Mouse (Mus musculus): ENCODE data around the gene Gm9922.
A peak's percentile ranks its signal among the peaks of the same experiment; 100 is the strongest.

The Gm9922 gene

DNA sequence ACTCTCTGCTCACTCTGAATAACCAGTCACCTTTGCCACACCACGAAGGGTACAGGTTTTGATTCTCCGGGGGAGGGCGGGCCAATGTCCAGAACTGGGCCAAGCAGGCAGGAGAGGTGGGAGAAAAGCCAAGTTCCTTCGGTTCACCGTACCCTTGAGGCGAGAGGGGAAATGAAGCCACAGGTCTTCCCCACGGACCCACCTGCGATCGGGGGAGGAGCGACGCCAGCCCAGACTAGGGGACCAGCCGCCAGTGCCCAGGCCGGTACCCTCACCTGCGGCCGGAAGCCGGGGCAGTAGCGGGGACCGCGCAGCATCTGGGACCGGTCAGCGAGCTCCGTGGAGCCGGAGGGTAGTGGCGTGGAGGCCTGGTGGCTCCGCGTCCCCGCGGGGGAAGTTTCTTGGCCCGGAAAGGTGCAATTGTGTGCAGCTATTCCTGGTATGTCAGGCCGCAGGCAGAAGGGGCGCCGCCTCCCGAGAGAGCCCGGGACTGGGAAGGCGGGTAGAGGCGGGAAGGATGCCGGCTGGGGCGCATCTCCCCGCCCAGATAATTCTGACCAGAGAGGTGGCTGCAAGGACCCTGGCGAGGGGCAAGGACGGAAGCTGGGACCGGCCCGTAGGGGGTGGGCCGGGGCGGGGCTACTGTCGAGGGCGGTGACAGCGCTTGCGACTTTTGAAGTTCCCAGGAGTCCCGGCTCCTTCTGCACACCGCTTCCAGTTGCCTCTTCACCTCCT is at the start of gene Gm9922, which contains the start of gene Lmo7:
TSS of gene Gm9922 (minus strand) at position 578 of the 735 bp plus-strand sequence.
TSS of gene Lmo7 (plus strand) at position 721 of the 735 bp plus-strand sequence.
- peak; percentile 76 for DNase-seq (ENCODE audit: low spot score)

DNA sequence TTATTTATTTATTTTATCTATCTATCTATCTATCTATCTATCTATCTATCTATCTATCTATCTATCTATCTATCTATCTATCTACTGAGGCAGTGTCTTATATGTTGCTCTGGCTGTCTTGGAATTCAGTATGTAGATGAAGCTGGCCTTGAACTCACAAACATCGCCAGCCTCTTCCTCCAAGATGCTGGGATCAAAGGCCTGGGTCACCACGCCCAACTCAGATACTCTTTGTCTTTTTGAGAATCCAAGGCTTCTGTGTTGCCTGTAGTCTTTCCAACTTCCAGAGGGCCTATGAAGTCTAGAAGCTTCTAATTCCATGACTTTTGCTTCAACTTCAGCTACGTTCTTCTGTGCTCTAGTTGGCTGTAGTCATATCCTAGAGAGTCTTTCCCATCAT is 48.8 kb upstream of the Gm9922 start:
- no peak for DNase-seq (ENCODE audit: low spot score)

DNA sequence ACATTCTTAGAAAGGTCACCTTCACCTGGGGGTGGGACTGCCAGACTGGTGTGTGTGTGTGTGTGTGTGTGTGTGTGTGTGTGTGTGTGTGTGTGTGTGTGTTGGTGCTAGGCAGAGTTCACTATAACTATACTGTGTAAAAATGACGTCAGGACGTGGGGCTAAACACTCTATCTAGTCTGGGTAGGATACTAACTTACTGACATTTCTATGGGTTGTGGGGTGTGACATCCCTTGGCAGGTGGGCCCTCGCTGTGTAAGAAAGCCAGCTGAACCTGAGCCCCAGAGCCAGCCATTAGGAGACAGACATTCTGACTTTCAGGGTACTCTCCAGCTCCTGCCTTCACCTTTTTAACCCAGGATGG is 47.5 kb upstream of the Gm9922 start:
- DNase-seq (ENCODE audit: low spot score) = no peak

DNA sequence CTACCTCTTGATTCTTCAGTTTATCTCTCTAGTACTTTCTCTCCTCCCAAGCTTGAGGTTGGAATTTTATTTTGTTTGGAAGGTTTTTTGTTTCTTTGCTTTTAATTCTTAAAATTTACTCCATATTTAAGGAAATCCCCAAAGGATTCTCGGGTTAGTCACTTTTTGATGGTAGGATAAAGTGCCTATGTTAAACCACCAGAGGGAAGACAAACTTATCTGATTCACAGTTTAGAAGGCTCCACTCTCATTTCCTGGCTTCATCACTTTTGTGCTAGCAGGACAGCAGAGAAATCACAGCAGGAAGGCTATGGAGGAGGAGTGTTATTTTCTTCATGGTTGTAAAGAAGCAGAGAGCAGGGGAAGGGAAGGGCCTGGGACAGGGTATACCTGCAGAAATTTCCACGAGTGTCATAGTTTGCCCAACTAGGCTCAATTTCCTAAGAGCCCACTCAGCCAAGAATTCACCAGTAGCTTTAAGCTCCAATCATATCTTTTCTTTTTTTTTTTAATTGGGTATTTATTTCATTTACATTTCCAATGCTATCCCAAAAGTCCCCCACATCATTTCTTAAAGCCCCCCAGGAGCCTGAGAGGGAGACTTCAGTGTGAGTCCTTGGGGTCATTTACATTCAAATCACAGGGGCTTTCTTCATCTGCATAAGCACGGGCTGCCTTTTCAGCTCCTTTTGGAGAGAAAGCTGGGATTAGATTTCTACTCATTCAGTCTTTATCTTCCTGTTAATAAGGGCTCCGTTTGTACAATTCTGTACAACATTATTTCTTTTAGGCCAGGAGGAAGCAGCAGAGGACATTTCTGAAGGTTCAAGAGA is 46.9 kb upstream of the Gm9922 start:
- no peak for DNase-seq (ENCODE audit: low spot score)

DNA sequence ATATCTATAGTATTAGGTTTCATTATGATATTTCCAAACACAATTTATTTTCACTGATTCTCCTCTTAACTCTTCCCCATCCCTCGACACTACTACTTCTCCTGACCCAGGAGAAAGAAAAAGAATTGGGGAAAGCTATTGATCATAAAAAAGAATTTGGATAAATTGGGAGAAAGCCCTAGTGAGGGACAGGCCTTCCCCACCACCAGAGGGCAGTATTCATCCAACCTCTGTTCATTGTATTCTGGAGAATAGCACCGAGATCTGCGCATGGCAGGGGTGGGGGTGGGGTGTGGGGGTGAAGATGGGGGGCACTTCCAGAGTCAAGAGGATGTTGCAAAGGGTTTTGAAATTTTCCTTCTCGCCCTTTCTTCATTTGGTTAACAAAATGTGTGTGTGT is 45.0 kb upstream of the Gm9922 start:
- DNase-seq (ENCODE audit: low spot score) = no peak

DNA sequence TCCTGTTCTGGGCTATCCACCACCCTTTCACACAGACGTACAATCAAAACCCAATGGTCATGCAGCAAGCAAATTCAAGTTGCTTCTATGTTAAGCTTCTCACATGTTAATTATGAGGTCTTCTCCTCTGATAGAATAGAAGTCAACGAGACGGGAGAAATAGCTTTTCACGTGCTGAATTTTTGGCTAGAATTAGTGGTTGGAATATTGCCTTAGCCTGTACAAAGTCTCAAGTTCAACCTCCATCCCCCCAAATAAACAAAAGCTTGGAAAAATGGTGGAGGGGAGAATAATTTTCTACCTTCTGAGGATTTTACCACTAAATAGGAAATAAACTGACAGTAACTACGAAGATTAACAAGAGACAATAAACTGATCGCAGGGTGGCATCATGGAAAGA is 42.1 kb upstream of the Gm9922 start:
- no peak for DNase-seq (ENCODE audit: low spot score)

DNA sequence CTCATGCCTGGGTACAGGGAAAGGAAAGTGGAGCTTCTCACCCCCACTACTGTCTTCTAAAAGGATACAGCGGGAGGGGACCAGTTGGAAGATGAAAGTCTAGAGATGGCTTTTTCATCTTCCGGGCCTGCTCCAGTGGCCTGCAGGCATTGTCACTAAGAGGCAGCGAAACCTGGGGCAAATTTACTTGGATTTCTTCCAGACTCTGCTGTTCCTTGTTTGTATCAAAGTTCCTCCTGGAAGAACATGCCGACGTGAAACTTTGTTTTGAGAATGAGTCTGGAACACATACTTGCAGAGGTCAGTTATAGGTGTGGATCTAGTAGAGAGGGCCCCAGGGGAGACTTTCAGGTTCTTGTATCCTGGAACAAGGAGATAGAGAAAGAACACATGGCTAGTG is 41.7 kb upstream of the Gm9922 start:
- DNase-seq (ENCODE audit: low spot score) = no peak

DNA sequence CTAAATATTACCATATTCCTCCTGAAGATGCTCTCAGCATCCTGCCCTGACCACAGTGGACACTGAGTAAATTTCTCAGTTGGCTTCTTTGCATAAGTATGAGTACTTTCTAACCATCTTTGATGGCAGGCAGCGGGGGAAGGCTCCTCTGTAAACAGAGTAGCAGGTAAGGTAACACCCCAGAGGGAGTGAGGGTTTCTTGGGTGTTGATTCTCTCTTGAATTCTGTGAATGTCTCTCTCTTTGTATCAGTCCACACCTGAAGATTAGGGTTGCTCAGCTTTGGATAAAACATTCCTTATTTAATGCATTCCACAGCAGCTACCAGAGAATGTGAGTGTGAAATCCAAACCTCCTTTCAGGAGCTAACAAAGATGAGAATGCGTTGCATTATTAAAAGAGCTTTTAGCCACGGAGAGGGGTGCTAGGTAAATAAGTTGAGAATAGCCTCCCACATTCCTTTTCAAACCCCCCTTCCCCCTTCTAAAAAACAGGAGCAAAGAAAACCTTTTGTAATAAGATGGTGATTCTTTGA is 34.2 kb upstream of the Gm9922 start:
- DNase-seq (ENCODE audit: low spot score) = no peak

DNA sequence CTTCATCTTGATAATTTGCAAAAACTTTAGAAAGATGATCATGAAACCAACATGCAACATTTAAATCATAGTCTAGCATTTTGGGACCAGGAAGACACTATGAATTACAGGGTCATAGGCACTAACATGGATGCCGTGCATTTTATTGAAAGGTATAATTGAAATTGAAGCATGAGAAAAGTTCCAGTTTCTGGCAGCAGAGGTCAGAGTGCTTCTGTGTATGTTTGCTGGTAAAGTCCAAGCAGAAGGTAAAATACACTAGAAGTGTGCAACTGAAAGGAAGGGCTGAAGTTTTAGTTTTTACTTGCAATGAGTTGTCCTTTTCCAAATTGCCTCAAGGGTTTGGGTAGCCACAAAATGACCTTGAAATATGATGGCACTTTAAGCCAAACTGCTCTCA is 32.7 kb upstream of the Gm9922 start:
- no peak for DNase-seq (ENCODE audit: low spot score)

DNA sequence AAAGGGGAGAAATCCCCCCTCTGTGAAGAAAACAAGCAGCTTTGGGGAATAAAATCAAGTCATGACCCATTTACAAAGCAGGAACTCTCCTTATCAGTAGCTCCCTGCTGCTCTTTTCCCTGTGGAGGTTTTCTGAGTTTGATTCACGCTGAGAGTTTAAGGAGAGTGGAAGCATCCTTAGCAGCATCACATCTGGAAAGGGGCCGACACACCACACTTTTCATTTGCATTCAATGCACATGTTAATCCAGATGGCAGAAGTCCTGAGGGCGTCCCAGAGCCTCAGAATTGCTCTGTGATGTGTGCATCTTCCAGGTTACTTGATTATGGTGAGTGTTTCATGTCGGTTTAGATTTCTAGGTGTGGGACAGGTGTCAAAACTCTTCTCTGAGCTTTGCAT is 25.8 kb upstream of the Gm9922 start:
- DNase-seq (ENCODE audit: low spot score) = no peak

DNA sequence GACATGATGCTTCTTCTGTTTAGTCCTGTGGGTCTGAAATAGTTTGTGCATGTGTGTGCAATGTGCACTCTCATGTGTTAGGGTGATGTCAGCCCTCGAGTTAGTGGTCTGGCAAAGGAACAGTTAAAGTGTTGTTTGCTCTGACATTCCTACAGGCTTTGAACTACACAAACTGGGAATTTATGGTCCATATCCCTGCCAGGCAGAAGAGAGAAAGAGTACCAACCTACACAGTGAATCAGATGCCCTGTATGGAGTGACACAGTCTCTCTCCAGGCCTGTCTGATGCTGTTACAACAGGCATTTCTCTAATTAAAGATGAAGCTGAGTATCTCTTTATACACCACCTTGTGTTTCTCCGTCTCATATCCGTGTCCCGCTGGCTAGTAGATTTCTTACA is 21.3 kb upstream of the Gm9922 start:
- DNase-seq (ENCODE audit: low spot score) = no peak

DNA sequence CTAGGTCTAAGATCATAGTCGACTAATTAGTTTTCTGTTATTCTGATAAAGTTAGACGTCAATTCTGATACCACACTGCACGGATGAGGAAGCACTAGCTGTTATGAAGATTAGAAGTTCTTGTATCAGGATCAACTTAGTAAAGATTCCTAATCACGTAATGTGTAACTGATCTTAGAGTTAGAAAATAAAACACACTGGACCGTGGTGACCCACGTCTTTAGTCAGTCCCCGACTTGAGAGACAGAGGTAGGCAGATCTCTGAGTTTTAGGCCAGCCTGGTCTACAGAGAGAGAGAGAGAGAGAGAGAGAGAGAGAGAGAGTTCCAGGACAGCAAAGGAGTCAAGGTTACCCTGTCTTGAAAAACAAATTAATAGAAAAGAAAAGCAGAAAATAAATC is 18.8 kb upstream of the Gm9922 start:
- no peak for DNase-seq (ENCODE audit: low spot score)

DNA sequence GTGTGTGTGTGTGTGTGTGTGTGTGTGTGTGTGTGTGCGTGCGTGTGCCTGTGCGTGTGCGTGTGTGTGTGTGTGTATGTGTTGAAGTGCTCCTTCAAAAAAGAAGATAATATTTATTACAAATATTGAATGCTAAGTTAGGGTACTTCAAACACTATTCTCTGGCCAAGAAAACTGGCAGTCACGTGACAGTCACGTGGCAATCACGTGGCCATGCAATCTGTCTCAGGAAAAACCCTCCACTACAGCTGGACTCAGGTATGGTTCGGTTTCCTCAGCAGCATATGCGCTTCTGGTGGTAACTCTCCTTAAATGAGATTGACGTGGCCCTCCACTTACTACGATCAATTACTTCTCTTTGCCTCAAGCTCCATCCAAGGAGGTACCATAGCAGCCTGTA is 18.2 kb upstream of the Gm9922 start:
- no peak for DNase-seq (ENCODE audit: low spot score)

DNA sequence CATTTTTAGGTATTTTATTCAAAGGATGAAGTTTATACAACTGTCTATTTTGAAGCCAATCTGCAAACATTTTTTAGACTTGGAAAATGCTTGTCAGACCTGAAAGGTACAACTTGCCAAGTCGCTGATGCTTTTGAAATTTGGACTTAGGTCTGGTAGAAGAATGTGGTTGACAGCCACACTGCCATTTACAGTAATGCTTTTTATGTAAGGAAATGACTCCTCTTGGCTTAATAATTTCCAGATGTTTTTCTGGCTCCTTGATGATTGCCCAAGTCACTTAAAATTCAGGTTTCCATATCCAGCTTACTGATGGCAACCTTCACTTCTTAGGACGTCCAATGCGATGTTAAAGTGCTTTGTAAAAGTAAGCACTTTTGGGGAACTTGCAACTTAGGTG is 17.0 kb upstream of the Gm9922 start:
- DNase-seq (ENCODE audit: low spot score) = no peak

DNA sequence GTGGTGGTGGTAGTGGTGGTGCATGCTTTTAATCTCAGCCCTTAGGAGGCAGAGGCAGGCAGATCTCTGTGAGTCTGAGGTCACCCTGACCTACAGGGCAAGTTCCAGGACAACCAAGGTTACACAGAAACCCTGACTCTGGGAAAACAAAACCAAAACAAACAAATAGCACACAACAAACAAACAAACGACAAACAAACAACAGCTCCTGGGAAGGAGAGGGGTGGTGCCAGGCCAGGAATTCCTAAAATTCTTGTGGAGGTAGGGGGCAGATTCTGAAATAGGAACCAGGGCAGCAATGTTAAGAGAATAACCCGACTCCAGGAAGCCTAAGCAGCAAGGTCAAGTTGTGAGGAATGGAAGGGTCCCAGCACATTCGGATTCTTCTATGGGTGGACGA is 7.9 kb upstream of the Gm9922 start:
- DNase-seq (ENCODE audit: low spot score) = no peak

DNA sequence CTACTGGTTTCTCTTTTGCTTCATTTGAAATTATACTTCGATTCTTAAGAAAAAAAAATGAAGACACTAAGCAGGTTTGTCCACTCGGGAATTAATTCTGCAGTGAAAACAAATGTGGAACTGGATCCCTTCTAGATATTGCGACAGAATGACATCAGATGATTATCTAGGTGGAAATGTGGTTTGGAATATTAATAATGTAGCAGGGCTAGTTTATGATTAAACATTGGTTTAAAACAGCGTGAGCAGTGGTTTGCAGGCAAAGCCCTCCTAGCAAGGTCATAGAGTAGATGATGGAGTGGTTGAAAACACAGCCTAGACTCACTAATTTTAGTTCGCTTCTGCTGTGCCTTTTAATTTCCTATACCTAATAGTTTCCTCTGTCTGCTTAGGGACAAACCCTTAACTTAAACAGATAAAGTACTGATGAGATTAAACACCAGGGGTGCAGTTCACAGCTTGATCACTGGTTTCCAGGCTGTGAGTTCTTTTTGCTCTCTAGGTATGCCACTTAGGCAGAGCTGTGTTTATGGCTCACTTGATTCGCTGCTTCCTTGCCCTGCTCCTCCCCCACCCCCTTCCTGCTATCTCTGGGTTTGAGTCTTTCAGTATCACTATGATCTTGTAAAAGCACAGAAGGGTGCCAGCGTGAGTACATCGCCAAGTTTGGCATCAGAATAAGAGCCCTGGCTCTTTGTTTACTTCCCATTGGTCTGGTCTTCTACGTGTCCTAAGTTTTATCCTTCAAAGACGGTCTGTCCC is 4.1 kb upstream of the Gm9922 start:
- no peak for DNase-seq (ENCODE audit: low spot score)

DNA sequence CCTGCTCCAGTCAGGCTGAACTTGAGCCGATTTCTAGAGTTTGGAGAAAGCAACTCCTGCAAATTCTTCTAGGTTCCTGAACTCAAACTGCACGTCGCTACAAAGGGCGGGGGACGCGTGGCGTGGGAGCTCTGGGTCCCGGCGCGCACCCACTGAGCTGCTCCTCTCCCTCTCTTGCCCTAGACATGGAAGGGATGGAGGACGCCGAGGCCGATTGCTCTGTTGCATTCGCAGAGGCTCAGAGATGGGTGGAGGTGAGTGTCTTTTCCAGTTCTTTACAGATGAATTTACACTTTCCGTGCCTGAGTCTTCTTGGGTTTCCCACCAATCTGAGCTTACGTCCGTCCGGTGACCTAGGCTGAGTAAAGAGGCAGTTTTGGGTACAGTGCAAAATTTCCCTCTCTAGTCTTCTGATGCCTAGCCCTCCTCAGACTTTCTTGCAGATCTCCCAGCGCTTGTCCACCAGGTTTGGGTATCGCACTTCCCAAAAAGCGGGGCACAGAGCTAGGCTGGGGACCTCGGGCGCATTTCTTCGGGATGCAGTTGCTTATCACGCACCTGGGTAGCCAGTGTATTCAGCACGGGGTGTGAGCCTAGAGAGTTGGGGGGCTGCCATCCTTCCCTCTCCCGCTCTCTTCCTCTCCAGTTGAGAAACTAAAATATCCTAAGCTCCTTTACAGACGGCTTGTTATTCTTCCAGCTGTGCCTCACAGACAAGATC is 518 bp upstream of the Gm9922 start:
- no peak for DNase-seq (ENCODE audit: low spot score)

DNA sequence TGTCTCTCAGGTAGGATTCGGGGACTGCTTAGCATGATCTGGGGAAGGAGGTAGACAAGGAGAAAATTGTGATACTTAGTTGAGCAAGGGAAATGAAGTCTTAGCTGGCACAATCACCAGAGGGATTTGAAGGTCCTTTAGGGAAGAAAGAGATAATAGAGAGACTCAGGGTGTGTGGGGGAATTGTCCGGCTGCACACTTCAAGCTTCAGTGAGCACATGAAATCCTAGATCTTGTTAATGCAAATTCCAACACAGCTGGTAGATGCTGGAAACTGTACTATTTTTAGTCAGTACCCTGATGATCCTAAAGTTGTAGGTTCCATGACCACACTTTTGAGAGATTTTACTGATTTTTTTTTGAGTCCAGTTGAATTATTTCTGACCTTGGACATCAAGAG is 15.2 kb downstream of the Gm9922 start:
- DNase-seq (ENCODE audit: low spot score) = no peak

DNA sequence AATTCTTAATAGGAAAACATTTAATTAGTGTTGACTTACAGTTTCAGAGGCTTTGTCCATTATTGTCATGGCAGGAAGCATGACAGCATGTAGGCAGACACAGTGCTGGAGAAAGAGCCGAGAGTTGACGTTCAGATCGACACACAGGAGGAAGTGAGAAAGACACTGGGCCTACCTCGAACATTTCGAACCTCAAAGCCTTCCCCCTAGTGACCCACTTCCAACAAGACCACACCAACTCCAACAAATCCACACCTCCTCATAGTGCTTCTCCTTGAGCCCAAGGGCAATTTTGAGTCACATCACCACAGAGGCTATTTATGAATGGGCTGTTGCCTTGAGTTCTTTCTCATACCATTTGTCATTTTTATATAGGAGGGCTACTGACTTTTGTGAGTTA is 22.5 kb downstream of the Gm9922 start:
- DNase-seq (ENCODE audit: low spot score) = no peak

DNA sequence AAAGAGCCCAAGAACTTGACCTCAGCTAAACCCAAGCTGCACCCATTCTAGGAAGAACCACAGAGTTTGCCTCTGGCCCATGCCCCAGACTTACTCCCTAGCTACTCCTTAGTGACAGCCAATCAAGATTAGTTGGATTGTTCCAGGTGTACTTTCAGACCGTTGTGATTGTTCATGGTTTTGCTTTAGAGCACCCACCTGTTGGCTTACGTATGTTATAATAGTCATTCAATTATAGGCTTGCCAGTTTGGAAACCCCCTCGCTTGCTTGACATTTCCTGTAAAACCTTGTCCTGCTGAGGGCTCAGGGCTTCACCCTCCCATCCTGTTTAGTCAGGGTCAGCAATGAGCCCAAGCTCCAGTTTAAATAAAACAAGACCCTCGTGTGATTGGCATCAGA is 25.1 kb downstream of the Gm9922 start:
- DNase-seq (ENCODE audit: low spot score) = no peak

DNA sequence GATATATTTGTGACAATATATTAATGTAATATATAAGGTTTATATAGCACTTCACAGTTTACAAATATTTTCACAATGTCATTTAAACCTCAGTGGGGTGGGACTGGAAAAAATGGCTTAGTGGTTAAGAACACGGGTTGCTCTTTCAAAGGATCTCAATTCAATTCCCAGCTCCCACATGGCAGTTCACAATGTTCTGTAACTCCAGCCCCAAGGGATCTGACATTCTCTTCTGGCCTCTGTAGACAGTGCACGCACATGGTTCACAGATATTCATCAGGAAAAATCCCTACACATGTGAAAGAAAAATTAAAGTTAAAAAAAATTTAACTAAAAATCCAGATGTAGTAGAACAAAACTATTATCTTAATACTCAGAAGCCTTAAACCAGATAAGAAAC is 41.2 kb downstream of the Gm9922 start:
- DNase-seq (ENCODE audit: low spot score) = no peak

DNA sequence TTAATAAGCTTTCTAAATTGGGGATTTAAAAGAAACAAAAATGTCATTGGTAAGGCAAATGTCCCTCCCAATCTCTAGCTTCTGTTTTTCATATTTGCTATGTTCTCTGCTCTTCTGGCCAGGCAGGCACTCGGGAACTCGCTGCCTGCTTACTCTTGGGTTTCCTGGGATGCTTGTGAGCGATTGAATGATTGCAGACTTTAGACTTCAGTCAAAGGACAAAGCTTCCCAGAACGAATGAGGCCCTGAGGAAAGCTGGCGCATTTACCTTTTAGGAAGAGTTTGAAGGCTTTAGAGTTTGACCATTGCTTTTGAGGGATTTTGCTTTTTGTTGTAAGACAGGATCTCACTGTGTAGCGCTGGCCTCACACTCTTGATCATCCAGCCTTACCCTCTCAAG is 41.9 kb downstream of the Gm9922 start:
- no peak for DNase-seq (ENCODE audit: low spot score)

Data from ovary, postnatal 36 days (tissue).